Mouse (Mus musculus) midbrain, embryonic 14.5 days (tissue): Measurements from ENCODE around the gene Crtap. TPM values are rescaled to one million over a fixed set of nuclear protein-coding genes. Genes with fewer than 3 reads are reported as not detected.
"Not testable (repeated sequence)": the region's sequence is repeated elsewhere in the genome, so short reads cannot be mapped to it uniquely, and the experiment has no call there.

Experiments used
- ATAC-seq: fragments of 200-750 bp; cut with Nextera tagmentation; 2 replicates; pipeline ENCODE4 v1.8.0; 2017; ENCODE audit warnings: moderate number of reproducible peaks, moderate library complexity; ENCODE audit not compliant: low FRiP score, low TSS enrichment
- DNase-seq: peaks from one replicate; pipeline ENCODE4 v3.0.0-alpha.2; 2015
- H3K27ac ChIP-seq: fragments of 300-500 bp; sonication (generic); replicated peaks from 2 replicates; pipeline ENCODE4 v1.5.1; 2014; ENCODE audit warnings: mild to moderate bottlenecking, low read depth, low read length, moderate library complexity
- H3K27me3 ChIP-seq: fragments of 300-500 bp; sonication (generic); 2 replicates; pipeline ENCODE4 v1.6.1; 2014; ENCODE audit warnings: low read length, control low read depth, mixed read lengths; ENCODE audit not compliant: control insufficient read depth, insufficient read depth
- H3K36me3 ChIP-seq: fragments of 300-500 bp; sonication (generic); 2 replicates; pipeline ENCODE4 v1.6.1; 2014; ENCODE audit warnings: low read length, control low read depth; ENCODE audit not compliant: control insufficient read depth, insufficient read depth
- H3K4me1 ChIP-seq: fragments of 300-500 bp; sonication (generic); 2 replicates; pipeline ENCODE4 v1.6.1; 2014; ENCODE audit warnings: mild to moderate bottlenecking, antibody characterized with exemption, low read length, control low read depth; ENCODE audit not compliant: control insufficient read depth, insufficient read depth
- H3K4me2 ChIP-seq: fragments of 300-500 bp; sonication (generic); 2 replicates; pipeline ENCODE4 v1.6.1; 2014; ENCODE audit warnings: mild to moderate bottlenecking, low read length, moderate library complexity
- H3K4me3 ChIP-seq: fragments of 300-500 bp; sonication (generic); replicated peaks from 2 replicates; pipeline ENCODE4 v1.5.1; 2014; ENCODE audit warnings: low read depth, low read length
- H3K9ac ChIP-seq: fragments of 300-500 bp; sonication (generic); replicated peaks from 2 replicates; pipeline ENCODE4 v1.6.1; 2014; ENCODE audit warnings: mild to moderate bottlenecking, low read length, moderate library complexity
- H3K9me3 ChIP-seq: fragments of 300-500 bp; sonication (generic); 2 replicates; pipeline ENCODE4 v1.6.1; 2016; ENCODE audit warnings: low read length, control low read depth, mixed read lengths; ENCODE audit not compliant: control insufficient read depth
- WGBS: fragments of 180-500 bp; shearing (Covaris S2); extraction: QIAGEN DNeasy Blood & Tissue Kit; methylation state at CpG from one replicate; pipeline ENCODE4 v1.1.7; 2014; 5-methylcytosine and 5-hydroxymethylcytosine counted together
- polyA plus RNA-seq: library from polyadenylated mRNA; unstranded; fragments of >200 nt; fragmentation: Nextera tagmentation; extraction: Ambion mirVana; gene quantifications from 2 replicates; pipeline ENCODE4 v1.2.1, GENCODE M21; 2014

Crtap gene
- polyA plus RNA-seq, 1 experiment from 2014 or later = 23.8 TPM

- Histone ChIP-seq H3K9ac (no peak overlapping the region), H3K36me3 (no peaks in the 10 kb centered on the region), H3K27me3 (no peaks in the 10 kb centered on the region), H3K4me1 (no peaks in the 10 kb centered on the region), H3K4me2 (no peak overlapping the region), H3K4me3 (no peak overlapping the region), H3K27ac (no peak overlapping the region), H3K9me3 (no peaks in the 10 kb centered on the region)
- 91% methylated on average over 12 of the region's 12 CpGs for WGBS
- no peak for ATAC-seq
- no peak for DNase-seq
These were observed 10.6 kb downstream of the Crtap start for GRCm38 (mm10) chr9:114379871-114380270.

GRCm38 (mm10) chr9:114377168-114377567, 13.3 kb downstream of the Crtap start:
- H3K4me2 ChIP-seq = no peak overlapping the region
- no peak for ATAC-seq
- WGBS = 96% methylated on average over 10 of the region's 10 CpGs

GRCm38 (mm10) chr9:114375276-114375962, 15.1 kb downstream of the Crtap start:
- H3K4me1 ChIP-seq = no peaks in the 10 kb centered on the region
- no peak for ATAC-seq
- H3K4me2 ChIP-seq = no peak overlapping the region
- no peaks in the 10 kb centered on the region for H3K9me3 ChIP-seq
- H3K4me3 ChIP-seq = no peak overlapping the region
- no peaks in the 10 kb centered on the region for H3K36me3 ChIP-seq
- 90% methylated on average over 10 of the region's 10 CpGs for WGBS
- H3K27ac ChIP-seq = no peak overlapping the region
- no peak overlapping the region for H3K9ac ChIP-seq
- no peak for DNase-seq
- H3K27me3 ChIP-seq = no peaks in the 10 kb centered on the region

More at GRCm38 (mm10) chr9:114377168-114377567, 13.3 kb downstream of the Crtap start:
- Histone ChIP-seq H3K4me1 (no peaks in the 10 kb centered on the region), H3K4me3 (no peak overlapping the region), H3K27ac (no peak overlapping the region), H3K36me3 (no peaks in the 10 kb centered on the region), H3K9ac (no peak overlapping the region), H3K9me3 (no peaks in the 10 kb centered on the region), H3K27me3 (no peaks in the 10 kb centered on the region)
- DNase-seq = no peak

- not testable (repeated sequence) for H3K9me3 ChIP-seq, H3K4me1 ChIP-seq, H3K27ac ChIP-seq, H3K9ac ChIP-seq, H3K36me3 ChIP-seq, H3K4me3 ChIP-seq, H3K4me2 ChIP-seq, H3K27me3 ChIP-seq, ATAC-seq
- DNase-seq = peak; percentile 37
- WGBS = 33% methylated on average over 5 of the region's 5 CpGs
These were observed 18.8 kb downstream of the Crtap start for GRCm38 (mm10) chr9:114371717-114372116.

GRCm38 (mm10) chr9:114369389-114369788, 21.1 kb downstream of the Crtap start:
- not testable (repeated sequence) for H3K36me3 ChIP-seq, H3K27ac ChIP-seq, H3K4me2 ChIP-seq, ATAC-seq, H3K4me3 ChIP-seq, H3K27me3 ChIP-seq, H3K9ac ChIP-seq, H3K4me1 ChIP-seq, H3K9me3 ChIP-seq
- 55% methylated on average over 5 of the region's 5 CpGs for WGBS
- DNase-seq = peak; percentile 37

GRCm38 (mm10) chr9:114368471-114368858, 22.0 kb downstream of the Crtap start:
- H3K27ac ChIP-seq = no peak overlapping the region
- ATAC-seq (no peak), DNase-seq (no peak)
- H3K36me3 ChIP-seq = no peaks in the 10 kb centered on the region
- H3K9ac ChIP-seq = peak overlapping the region; percentile 64
- H3K4me1 ChIP-seq = no peaks in the 10 kb centered on the region
- WGBS = 13% methylated on average over 12 of the region's 12 CpGs
- H3K9me3 ChIP-seq = no peaks in the 10 kb centered on the region
- H3K27me3 ChIP-seq = no peaks in the 10 kb centered on the region
- peak overlapping the region; percentile 51 for H3K4me3 ChIP-seq
- H3K4me2 ChIP-seq = peak overlapping the region; percentile 88

- Histone ChIP-seq H3K4me2 (peak overlapping the region; percentile 88), H3K4me1 (no peaks in the 10 kb centered on the region), H3K9ac (peak overlapping the region; percentile 64), H3K27me3 (no peaks in the 10 kb centered on the region), H3K9me3 (no peaks in the 10 kb centered on the region), H3K27ac (no peak overlapping the region), H3K36me3 (no peaks in the 10 kb centered on the region), H3K4me3 (peak overlapping the region; percentile 51)
- peak; percentile 67; the same call in 1 of the 2 replicates for ATAC-seq
- under 1% methylated on average over 48 of the region's 48 CpGs for WGBS
- DNase-seq = peak; percentile 88
These were observed 22.5 kb downstream of the Crtap start for GRCm38 (mm10) chr9:114367783-114368470.

- H3K4me2 ChIP-seq, H3K9me3 ChIP-seq, H3K27me3 ChIP-seq, H3K27ac ChIP-seq, H3K36me3 ChIP-seq, ATAC-seq, H3K9ac ChIP-seq, H3K4me3 ChIP-seq, H3K4me1 ChIP-seq, DNase-seq: not testable (repeated sequence)
- WGBS = 81% methylated on average over 9 of the region's 9 CpGs
These were observed 60.6 kb downstream of the Crtap start, which contains the start of gene Bcl2a1c for GRCm38 (mm10) chr9:114329855-114330254. TSS of gene Bcl2a1c (plus strand) at chr9:114330135.

GRCm38 (mm10) chr9:114328332-114328731, 62.1 kb downstream of the Crtap start:
- not testable (repeated sequence) for H3K27me3 ChIP-seq, H3K4me1 ChIP-seq, DNase-seq, H3K27ac ChIP-seq, H3K4me3 ChIP-seq, H3K4me2 ChIP-seq, ATAC-seq, H3K9me3 ChIP-seq, H3K36me3 ChIP-seq, H3K9ac ChIP-seq
